ENCODE assay signal across 9 mouse cellular contexts in the genomic region with DNA sequence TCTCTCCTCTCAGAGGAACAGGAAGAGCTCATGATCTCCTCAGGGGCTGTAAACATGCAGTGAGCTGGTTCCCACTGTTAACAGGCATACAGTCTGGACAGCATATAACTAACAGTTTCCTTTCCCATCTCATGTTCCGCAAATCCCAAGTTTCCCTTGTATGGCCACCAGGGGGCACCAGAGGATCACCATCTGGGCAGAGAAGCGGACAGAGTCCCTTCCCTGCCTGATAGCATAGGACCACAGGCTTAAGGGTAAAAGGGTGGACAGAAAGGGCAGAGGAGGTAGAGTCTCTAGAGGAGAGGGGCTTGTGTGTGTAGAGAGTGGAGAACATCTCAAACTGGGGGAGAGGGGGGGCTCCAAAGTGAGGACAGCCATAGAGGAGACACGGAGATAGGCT.
DNase-seq lines count a peak whose midpoint lies in the region; ATAC-seq and TF ChIP-seq lines count a peak whose summit lies in the region.
"Had no signal": no experiment of that assay in that cellular context is flagged by ENCODE, and none has a peak within 500 bp of the region (broad histone marks: within the 10 kb centered on the region; RNA-seq: fewer than 3 reads in every experiment).

No protein-coding gene starts in this region.

- no peak for TF ChIP-seq POLR2A in thymus, adult 2 months (IDR thresholded peaks at IDR 0.05; ENCODE audit: control insufficient read depth, extremely low read depth, insufficient read depth, low read length, poor library complexity)

- H3K4me3 ChIP-seq in G1E (ENCODE audit: low read depth, low read length) = no peak overlapping the region
- H3K4me3 ChIP-seq in forebrain, embryonic 15.5 days = no peak overlapping the region
- H3K4me3 ChIP-seq in hindbrain, embryonic 10.5 days = no peak overlapping the region
- H3K4me3 ChIP-seq in lung, embryonic 16.5 days (ENCODE audit: low read length) = no peak overlapping the region
- H3K4me3 ChIP-seq in thymus, adult 2 months (ENCODE audit: control insufficient read depth, insufficient read depth, low read length) = no peak overlapping the region
- H3K4me3 ChIP-seq: heart, embryonic 13.5 days had no signal

- peaks cover 14% of the 10 kb centered on the region; the same call in 1 of the 2 replicates for H3K27me3 ChIP-seq in G1E (ENCODE audit: insufficient read depth, low read length)
- H3K27me3 ChIP-seq in forebrain, embryonic 15.5 days = 0 out of 2 replicates have a peak, but pooled peaks cover 4% of the 10 kb centered on the region
- H3K27me3 ChIP-seq in hindbrain, embryonic 10.5 days (ENCODE audit: insufficient read depth, poor library complexity, severe bottlenecking) = peaks cover 58% of the 10 kb centered on the region
- H3K27me3 ChIP-seq in lung, embryonic 16.5 days (ENCODE audit: control insufficient read depth, insufficient read depth, low read depth, low read length) = peaks cover 28% of the 10 kb centered on the region
- no peaks in the 10 kb centered on the region; the same call in 1 of the 2 replicates for H3K27me3 ChIP-seq in thymus, adult 2 months (ENCODE audit: control insufficient read depth, insufficient read depth, low read length)

- peak; percentile 64 for DNase-seq in G1E (ENCODE audit: low spot score)
- DNase-seq in cerebellum, adult 11-12 months = peak; percentile 87
- peak; percentile 92 for DNase-seq in hindbrain, embryonic 10.5 days (ENCODE audit: low spot score)
- peak; percentile 83 to 87 for DNase-seq in layer of hippocampus, adult 8-10 months (ENCODE audit: low spot score in 2 of 2)
- DNase-seq in ovary, postnatal 10 days (ENCODE audit: low spot score) = peak; percentile 87
- peak; percentile 75 for DNase-seq in thymus, adult 2 months

- peak; percentile 55 for TF ChIP-seq CTCF in G1E (IDR thresholded peaks at IDR 0.05; ENCODE audit: low read depth, low read length)
- peak; percentile 43; the same call in 1 of the 2 replicates for TF ChIP-seq CTCF in thymus, adult 2 months (IDR thresholded peaks at IDR 0.05; ENCODE audit: borderline replicate concordance, control insufficient read depth, extremely low read depth, insufficient read depth, low read length, poor library complexity)

- H3K9me3 ChIP-seq in G1E (replicated peaks) = no peaks in the 10 kb centered on the region
- H3K9me3 ChIP-seq in forebrain, embryonic 15.5 days = no peaks in the 10 kb centered on the region
- H3K9me3 ChIP-seq in hindbrain, embryonic 10.5 days = no peaks in the 10 kb centered on the region
- no peaks in the 10 kb centered on the region for H3K9me3 ChIP-seq in lung, embryonic 16.5 days (ENCODE audit: control insufficient read depth, low read length)
- H3K9me3 ChIP-seq: heart, embryonic 13.5 days had no signal

- no peak overlapping the region for H3K9ac ChIP-seq in forebrain, embryonic 15.5 days (replicated peaks)
- H3K9ac ChIP-seq in lung, embryonic 16.5 days (ENCODE audit: low read length) = no peak overlapping the region
- H3K9ac ChIP-seq: heart, embryonic 13.5 days had no signal

- WGBS in forebrain, embryonic 15.5 days = 10% methylated on average over 3 of the region's 3 CpGs
- 19% methylated on average over 3 of the region's 3 CpGs for WGBS in hindbrain, embryonic 10.5 days
- WGBS in lung, embryonic 16.5 days = 16% methylated on average over 3 of the region's 3 CpGs
- WGBS in thymus, adult 2 months = 32% methylated on average over 3 of the region's 3 CpGs

- no peak overlapping the region for H3K27ac ChIP-seq in forebrain, embryonic 15.5 days (replicated peaks)
- no peak overlapping the region for H3K27ac ChIP-seq in hindbrain, embryonic 10.5 days
- H3K27ac ChIP-seq in lung, embryonic 16.5 days (ENCODE audit: low read length) = no peak overlapping the region
- no peak overlapping the region for H3K27ac ChIP-seq in thymus, adult 2 months (ENCODE audit: control insufficient read depth, insufficient read depth, low read length)
- H3K27ac ChIP-seq: heart, embryonic 13.5 days had no signal

- H3K4me1 ChIP-seq in G1E (ENCODE audit: insufficient read depth, low read depth, low read length) = no peaks in the 10 kb centered on the region; the same call in 1 of the 2 replicates
- H3K4me1 ChIP-seq in forebrain, embryonic 15.5 days = peaks cover 34% of the 10 kb centered on the region
- peaks cover 56% of the 10 kb centered on the region for H3K4me1 ChIP-seq in hindbrain, embryonic 10.5 days (replicated peaks)
- peaks cover 10% of the 10 kb centered on the region for H3K4me1 ChIP-seq in lung, embryonic 16.5 days (replicated peaks; ENCODE audit: control insufficient read depth, insufficient read depth, low read length)
- no peaks in the 10 kb centered on the region for H3K4me1 ChIP-seq in thymus, adult 2 months (replicated peaks; ENCODE audit: control insufficient read depth, insufficient read depth, low read length)

- ATAC-seq in G1E (ENCODE audit: extremely low read depth, insufficient number of reproducible peaks, low FRiP score, poor library complexity, severe bottlenecking) = no peak
- peak; percentile 51; the same call in 1 of the 2 replicates for ATAC-seq in forebrain, embryonic 15.5 days (replicated peaks)
- peak; percentile 56 for ATAC-seq in lung, embryonic 16.5 days (ENCODE audit: low read depth)

- H3K36me3 ChIP-seq in G1E (replicated peaks) = no peaks in the 10 kb centered on the region
- no peaks in the 10 kb centered on the region for H3K36me3 ChIP-seq in forebrain, embryonic 15.5 days
- no peaks in the 10 kb centered on the region for H3K36me3 ChIP-seq in hindbrain, embryonic 10.5 days
- H3K36me3 ChIP-seq in lung, embryonic 16.5 days (ENCODE audit: control insufficient read depth, insufficient read depth, low read length) = no peaks in the 10 kb centered on the region
- no peaks in the 10 kb centered on the region for H3K36me3 ChIP-seq in thymus, adult 2 months (ENCODE audit: control insufficient read depth, insufficient read depth, low read length)
- H3K36me3 ChIP-seq: heart, embryonic 13.5 days had no signal

- no peak overlapping the region for H3K4me2 ChIP-seq in forebrain, embryonic 15.5 days (replicated peaks)
- no peak overlapping the region for H3K4me2 ChIP-seq in lung, embryonic 16.5 days (ENCODE audit: low read depth, low read length)
- H3K4me2 ChIP-seq: heart, embryonic 13.5 days had no signal
